Mouse (Mus musculus) ES-CJ7 (cell line): ENCODE measurements around the gene Olfr68.
"Not testable (repeated sequence)": the region's sequence is repeated elsewhere in the genome, so short reads cannot be mapped to it uniquely, and the experiment has no call there.

Source experiments
- DNase-seq: peaks from one replicate; pipeline ENCODE4 v3.0.0; 2011; ENCODE audit warnings: low read depth, low spot score

Olfr68 gene

DNA sequence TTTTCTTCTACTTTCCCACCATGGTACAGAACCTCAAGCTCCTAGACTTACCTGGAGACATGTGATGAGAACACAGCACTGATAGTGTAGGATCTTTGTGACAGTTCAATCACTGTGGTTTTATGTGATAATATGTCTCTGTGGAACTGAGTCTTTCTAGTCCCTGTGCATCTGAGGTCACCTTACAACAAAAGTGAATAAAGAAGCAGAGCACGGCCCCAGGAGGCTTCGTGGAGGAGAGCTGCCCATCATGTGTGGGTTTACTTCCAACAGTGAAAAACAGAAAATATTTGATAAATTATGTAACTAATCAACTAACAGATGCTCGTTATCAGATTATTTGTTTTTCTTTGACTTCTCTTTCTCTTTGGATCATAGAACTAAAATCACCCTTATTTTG, at the start of gene Olfr68:
Olfr68 (minus strand) TSS at position 101 of the 400 bp plus-strand sequence.
- DNase-seq = no peak

DNA sequence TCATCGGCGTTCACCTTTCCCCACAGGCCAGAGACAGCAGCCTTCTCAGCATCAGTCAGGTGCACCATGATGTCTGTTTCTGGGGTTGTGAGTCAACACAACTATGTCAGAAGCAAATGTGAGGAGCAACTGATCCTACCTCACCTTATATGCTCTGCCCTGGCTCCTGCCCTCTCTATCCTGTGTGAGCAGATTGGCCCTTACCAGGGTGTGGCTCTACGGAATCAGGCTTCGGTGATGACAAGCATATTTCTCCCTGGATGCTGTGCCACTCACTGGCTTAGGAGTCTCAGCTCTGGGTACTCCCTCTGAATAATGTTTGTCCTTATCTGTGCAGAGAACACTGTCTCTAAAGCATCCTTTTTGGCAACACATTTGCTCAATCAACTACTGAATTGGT, 48.3 kb upstream of the Olfr68 start, which contains the start of gene Hbb-bs:
Hbb-bs (minus strand) TSS at position 289 of the 400 bp plus-strand sequence.
- no peak for DNase-seq

GRCm38 (mm10) chr7:103827139-103827538, 47.6 kb upstream of the Olfr68 start:
- DNase-seq = not testable (repeated sequence)

- DNase-seq = no peak
Measured at GRCm38 (mm10) chr7:103826255-103826887, 46.9 kb upstream of the Olfr68 start.

DNA sequence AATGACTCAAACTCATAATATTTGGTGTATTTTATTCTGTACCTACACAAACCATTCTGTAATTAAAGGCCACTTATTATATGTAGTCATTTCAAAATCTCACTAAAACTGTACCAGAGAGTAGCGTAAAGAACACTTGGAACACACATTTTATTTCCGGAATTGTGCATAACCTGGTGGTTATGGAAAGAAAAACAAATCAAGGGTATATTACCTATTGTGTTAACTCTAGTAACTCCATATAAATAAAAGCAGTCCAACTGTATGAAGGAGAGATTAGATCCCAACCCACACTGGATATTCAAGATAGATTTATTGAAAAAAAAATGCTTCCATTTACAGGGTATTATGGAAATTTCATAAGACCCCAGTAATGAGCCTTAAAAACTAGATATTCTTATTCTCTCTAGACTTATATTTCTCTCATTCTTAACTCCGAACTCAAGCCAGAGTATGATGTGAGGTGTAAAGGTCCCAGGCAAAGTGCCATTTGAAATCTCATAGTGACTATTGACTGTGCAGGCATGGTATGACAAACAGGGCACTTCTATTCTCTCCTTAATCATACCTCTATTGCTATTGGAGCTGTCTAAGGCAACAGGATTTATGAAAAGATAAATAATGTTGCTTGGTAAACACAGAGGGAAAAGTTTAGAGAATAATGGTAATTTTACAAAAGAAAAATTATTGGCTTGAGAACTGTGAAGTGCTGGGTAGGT, 46.2 kb upstream of the Olfr68 start:
- DNase-seq = no peak

GRCm38 (mm10) chr7:103824597-103824996, 45.1 kb upstream of the Olfr68 start:
- DNase-seq = no peak

- DNase-seq = not testable (repeated sequence)
Measured at GRCm38 (mm10) chr7:103815085-103815484, 35.6 kb upstream of the Olfr68 start.

GRCm38 (mm10) chr7:103813766-103814165, 34.3 kb upstream of the Olfr68 start, which contains the start of gene Hbb-bt:
Gene Hbb-bt (minus strand): TSS chr7:103813996.
- no peak for DNase-seq

DNA sequence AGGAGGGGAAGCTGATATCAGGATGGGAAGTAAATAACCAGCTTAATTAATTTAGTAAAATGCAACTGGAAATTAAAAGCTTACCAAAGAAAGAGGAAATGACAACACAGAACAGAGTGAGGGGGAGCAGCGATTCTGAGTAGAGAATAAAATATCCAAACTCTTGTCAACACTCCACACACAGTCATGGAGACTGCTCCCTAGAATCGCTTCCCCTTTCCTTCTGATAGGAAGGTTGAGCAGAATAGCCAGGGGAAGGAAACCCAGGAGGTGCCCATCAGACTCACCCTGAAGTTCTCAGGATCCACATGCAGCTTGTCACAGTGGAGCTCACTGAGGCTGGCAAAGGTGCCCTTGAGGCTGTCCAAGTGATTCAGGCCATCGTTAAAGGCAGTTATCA, 33.7 kb upstream of the Olfr68 start:
- not testable (repeated sequence) for DNase-seq

- DNase-seq = no peak
Measured at GRCm38 (mm10) chr7:103812174-103812573, 32.7 kb upstream of the Olfr68 start.

- no peak for DNase-seq
Measured at GRCm38 (mm10) chr7:103811223-103811845, 31.8 kb upstream of the Olfr68 start.

- no peak for DNase-seq
Measured at GRCm38 (mm10) chr7:103810746-103811145, 31.2 kb upstream of the Olfr68 start.

DNA sequence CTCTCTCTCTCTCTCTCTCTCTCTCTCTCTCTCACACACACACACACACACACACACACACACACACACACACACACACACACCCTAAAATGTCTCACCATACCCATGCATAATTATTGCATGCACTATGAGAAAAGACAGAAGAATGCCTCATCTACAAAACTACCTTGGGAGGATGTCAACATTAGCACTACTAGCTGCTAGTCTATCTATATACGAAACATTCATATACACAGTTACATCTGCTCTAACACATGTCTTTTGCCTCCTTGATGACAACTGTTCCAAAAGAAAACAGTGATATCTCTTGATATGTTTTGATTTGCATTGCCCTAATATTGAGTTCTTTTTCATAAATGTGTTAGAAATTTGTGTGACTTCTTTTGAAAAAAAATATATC, 30.8 kb upstream of the Olfr68 start:
- no peak for DNase-seq

GRCm38 (mm10) chr7:103809801-103810155, 30.3 kb upstream of the Olfr68 start:
- no peak for DNase-seq

DNA sequence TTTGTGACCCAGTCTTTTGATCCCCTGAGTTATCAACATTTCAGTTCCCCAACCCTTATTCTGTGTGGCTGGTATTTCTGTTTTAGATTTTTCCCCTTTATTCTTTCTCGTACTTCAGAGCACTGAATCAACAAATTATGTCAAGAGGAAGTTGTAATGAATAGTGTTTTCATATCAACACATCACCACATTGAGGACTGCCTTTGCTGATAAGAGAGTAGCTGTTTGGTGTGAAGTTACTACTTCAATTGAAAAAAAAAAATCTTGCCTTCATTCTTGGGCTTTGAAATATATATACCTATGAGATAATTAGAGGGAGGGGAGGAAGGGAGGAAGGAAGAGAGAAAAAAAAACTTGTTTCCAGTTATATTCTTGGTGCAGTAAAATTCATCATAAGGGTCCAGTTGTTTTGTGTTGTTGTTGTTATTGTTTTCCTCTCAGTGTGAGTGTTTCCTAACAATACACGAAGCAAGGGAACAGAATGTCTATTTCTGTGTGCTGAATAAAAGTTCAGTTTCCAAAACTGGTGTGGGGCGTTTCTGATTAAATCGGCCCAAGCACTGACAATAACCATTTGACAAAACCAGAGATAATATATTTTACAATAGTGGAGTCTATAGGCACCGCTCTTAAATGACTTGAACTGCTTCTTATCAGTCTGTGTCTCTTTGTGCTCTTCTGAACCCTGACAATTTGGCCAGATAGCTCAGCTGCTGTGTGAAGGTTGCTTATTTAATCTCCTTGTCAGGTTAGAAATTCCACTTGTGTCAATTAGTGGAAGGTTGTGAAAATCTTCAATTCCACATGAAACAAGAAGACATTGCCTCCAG, 29.7 kb upstream of the Olfr68 start:
- no peak for DNase-seq

GRCm38 (mm10) chr7:103808120-103808519, 28.6 kb upstream of the Olfr68 start:
- not testable (repeated sequence) for DNase-seq

DNA sequence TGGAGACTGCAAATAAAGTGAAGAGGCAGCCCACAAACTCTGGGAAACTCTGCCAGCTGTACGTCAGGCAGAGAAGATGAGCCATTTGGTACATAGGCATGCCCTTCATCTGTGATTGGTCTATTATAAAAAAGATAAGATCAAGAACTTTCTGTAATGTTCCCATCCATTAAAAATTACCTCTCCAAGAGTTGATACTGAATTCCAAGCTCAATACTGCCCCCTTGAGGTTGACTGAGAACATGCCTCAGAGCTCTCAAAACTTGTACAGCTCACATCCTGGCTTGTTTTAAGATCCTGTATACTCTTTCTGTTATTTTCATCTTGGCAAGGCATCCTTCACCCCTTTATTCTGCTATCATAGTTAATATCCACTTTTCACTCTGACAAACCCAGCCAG, 27.4 kb upstream of the Olfr68 start:
- DNase-seq = peak; percentile 41

DNA sequence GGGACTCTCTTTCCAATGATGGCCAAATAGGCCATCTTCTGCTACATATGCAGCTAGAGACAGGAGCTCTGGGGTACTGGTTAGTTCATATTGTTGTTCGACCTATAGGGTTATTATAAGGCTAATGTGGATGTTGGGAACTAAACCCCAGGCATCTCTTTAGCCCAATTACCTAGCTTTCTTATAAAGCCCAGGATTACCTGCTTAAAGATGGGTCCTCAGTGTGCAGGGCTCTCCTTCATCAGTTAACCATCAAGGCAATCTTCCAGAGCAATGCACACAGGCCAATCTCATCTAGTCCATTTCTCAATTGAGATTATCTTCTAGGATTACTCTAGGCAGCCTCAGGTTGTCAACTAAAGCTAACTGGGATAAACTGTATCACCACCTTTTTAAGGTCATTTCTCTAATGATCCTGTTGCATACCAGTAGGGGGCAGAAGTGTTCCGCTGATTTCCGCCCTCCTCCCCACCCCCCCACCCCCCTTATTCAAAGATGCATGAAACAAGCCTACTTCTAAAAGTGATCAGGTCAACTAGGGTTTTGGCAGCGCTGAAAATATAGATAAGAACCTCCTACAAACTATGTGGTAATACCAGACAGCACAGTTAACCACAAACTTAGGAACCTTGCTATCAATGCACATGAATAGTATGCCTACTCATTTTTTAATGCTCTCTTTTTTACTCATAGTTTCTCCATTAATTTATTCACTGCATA, 13.3 kb upstream of the Olfr68 start:
- peak; percentile 2 for DNase-seq

GRCm38 (mm10) chr7:103791721-103792120, 12.2 kb upstream of the Olfr68 start, which contains the start of gene Olfr67:
Gene Olfr67 (minus strand): TSS chr7:103791821.
- DNase-seq = no peak

DNA sequence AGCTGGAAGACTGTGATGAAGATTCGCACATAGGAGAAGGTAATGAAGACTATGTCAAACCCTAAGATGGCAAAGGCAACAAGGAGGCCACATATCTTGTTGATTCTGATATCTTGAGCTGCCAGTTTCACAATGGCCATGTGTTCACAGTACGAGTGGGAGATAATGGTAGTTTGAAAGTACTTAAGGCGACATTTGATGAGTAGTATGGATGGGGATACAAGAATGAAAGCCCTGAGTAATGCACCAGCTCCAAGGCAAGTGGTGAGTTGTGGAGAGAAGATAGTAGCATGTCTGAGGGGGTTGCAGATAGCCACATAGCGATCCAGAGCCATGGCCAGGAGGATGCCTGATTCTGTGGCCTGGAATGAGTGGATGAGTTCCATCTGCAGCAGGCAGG, 1.8 kb downstream of the Olfr68 start:
- DNase-seq = not testable (repeated sequence)

DNA sequence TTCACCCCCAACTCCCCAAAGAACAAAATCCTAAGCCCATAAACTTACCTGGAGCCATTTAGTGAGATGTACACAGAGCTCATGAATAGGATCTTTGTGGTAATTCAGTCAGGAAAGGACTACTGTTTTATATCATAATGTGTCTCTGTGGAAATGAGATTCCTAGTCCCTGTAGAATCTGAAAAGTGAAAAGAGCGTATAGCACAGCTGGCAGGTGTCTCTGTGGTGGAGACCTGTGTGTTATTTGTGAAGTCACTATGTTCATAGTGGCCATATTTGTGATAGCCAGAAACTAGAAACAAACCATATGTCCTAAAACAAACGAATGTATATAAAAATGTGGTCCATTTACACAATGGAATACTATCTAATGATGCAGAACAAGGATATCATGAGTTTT, 8.0 kb downstream of the Olfr68 start, which contains the start of gene Olfr69:
Olfr69 (minus strand) TSS at position 101 of the 400 bp plus-strand sequence.
- DNase-seq = no peak
